Mouse (Mus musculus): Measurements from ENCODE around the gene 4931406C07Rik.
A peak's percentile ranks its signal among the peaks of the same experiment; 100 is the strongest.

Gene 4931406C07Rik

GRCm38 (mm10) chr9:15288402-15288801, 17.8 kb downstream of the 4931406C07Rik start:
- no peak for DNase-seq (ENCODE audit: low spot score in 2 of 2)

DNA sequence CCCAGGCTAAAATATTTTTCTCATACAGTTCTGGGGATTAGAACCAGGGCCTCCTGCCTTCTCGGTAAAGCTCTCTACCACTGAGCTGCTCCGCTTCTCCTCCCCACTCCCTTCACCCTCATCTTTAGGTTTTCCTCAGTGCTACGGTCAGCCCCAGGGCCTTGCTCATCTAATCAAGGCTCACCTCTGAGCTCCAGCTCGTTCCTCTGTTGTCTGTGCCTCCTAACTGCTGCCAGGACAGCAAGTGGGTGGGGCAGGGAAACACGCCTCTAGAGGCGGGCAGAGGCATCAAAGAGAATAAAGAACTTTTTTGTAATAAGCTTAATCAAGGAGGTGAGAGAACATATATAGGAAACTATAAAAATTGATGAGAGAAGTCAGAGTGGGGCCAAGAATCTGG, 18.4 kb downstream of the 4931406C07Rik start:
- no peak for DNase-seq (ENCODE audit: low spot score in 2 of 2)

DNA sequence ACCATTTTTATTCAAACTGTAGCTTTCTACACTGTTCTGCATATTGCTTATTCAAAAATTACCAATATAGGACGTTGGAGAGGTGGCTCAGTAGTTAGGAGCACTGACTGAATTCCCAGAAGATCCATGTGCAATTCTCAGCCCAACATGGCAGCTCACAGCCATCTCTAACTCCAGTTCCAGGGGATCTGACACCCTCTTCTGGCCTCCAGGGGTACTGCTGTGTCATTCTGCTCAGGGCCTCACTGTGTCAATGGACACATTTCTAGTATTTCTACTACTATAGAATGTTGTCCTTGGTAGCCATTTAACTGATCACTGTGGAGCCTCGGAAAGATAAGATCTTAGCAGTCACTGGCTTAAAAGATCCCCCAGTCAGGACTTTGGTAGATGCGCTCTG, 20.8 kb downstream of the 4931406C07Rik start:
- no peak for DNase-seq (ENCODE audit: low spot score in 2 of 2)

DNA sequence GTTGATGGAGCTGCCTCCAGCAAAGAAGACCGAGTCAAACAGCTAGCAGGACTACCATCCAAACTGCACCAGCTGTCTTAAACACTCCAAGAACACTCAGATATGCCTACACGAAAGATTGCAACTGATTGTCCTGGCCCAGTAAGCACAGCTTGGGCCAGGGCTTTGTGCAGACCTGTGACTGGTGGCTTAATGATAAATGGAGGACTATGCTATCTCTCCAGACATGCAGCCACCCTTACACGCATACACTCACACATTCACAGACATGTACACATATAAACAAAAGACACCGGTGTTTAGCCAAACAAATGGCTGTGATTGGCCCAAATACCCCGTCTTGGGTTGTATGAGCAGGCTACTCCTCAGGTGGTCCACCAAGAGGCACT, 25.8 kb downstream of the 4931406C07Rik start:
- no peak for DNase-seq (ENCODE audit: low spot score in 2 of 2)

- DNase-seq (ENCODE audit: low spot score in 2 of 2) = peak; percentile 95
Measured at GRCm38 (mm10) chr9:15279649-15280490, 26.4 kb downstream of the 4931406C07Rik start, which contains the start of gene Med17. Med17 (minus strand) TSS chr9:15279931.

DNA sequence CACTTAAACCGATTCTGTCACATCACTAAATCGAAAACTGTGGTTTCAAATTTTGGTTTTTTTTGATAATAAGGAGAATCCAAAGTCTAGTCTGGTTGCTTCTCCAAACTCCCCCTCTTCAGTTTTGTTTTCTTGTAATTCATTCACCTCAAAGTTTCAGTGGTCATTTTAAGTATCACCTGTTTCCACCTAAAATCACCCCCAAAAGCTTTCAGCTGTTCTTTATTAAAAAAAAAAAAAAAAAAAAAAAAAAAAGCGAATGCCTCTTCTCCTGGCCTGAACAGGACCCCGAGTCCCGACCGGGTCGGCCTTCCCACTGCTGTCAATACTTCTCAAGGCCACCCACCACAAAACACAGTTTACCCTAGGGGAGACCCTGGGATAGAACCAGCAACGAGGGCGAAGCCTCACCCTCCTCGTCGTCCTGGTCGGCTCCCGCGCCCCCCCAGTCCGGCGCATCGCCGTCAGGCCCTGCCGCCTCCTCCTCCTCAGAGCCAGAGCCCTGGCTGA, 27.1 kb downstream of the 4931406C07Rik start:
- no peak for DNase-seq (ENCODE audit: low spot score in 2 of 2)

- DNase-seq (ENCODE audit: low spot score in 2 of 2) = no peak
Measured at GRCm38 (mm10) chr9:15278343-15278742, 27.9 kb downstream of the 4931406C07Rik start.

- DNase-seq (ENCODE audit: low spot score in 2 of 2) = no peak
Measured at GRCm38 (mm10) chr9:15276855-15277254, 29.4 kb downstream of the 4931406C07Rik start.

- DNase-seq (ENCODE audit: low spot score in 2 of 2) = no peak
Measured at GRCm38 (mm10) chr9:15273981-15274380, 32.3 kb downstream of the 4931406C07Rik start.

- DNase-seq (ENCODE audit: low spot score in 2 of 2) = no peak
Measured at GRCm38 (mm10) chr9:15263487-15263886, 42.8 kb downstream of the 4931406C07Rik start.

GRCm38 (mm10) chr9:15261980-15262379, 44.3 kb downstream of the 4931406C07Rik start:
- no peak for DNase-seq (ENCODE audit: low spot score in 2 of 2)

DNA sequence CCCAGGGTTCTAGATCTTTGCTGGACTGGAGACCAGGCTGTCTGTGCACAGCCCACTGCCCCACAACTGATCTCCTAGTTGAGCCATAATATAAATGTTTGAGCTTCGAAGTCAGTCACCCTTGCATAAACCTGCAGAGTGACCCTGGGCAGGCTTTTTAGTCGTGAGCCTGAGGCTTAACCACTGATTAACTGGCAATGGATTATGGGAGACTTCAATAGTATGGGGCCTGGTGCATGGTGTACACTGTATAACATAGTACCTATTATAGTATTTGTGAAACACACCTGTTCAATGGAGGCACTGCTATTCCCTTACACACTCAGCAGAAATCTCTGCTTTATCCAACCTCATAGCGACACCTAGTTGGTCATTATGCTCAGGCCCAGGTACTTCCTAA, 50.0 kb downstream of the 4931406C07Rik start:
- no peak for DNase-seq (ENCODE audit: low spot score in 2 of 2)

DNA sequence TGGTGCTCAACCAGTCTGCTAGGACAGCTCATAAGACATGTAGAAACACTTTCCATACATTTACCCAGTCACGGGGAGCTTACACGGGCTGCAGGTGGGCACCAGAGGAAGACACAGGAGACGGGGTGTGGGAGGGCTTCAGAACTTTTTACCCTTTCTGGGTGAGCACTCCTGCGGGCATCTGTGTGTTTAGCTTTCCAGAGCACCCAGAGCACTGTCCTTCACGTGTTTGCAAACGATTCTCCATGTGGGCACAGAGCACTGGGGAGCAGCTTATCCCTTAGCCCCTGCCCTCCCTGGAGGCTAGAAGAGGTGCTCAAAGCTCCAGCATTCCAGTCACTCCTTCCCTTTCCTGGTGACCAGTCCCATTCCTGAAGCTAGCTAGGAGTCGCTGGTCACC, 51.7 kb downstream of the 4931406C07Rik start:
- DNase-seq (ENCODE audit: low spot score in 2 of 2) = no peak

DNA sequence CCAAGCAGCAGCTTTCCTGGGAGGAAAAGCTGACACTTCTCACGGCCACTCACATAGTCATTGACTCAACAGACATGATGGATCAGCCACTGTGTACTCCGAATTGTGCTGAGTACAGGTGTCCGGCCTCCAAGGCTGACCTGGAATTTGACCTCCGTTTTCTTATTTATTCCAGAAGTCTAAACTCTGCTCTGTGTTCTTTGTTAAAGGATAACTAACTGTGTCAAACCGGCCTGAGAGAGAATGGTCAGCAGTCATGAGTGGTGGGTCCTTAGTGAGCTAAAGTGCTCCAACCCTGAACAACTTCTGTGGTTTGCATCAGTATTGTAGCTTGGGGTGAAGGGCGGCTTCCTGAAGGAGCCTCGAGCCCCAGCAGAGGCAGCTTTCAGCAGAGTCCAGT, 54.1 kb downstream of the 4931406C07Rik start:
- DNase-seq (ENCODE audit: low spot score in 2 of 2) = no peak

- no peak for DNase-seq (ENCODE audit: low spot score in 2 of 2)
Measured at GRCm38 (mm10) chr9:15250376-15250775, 55.9 kb downstream of the 4931406C07Rik start.

DNA sequence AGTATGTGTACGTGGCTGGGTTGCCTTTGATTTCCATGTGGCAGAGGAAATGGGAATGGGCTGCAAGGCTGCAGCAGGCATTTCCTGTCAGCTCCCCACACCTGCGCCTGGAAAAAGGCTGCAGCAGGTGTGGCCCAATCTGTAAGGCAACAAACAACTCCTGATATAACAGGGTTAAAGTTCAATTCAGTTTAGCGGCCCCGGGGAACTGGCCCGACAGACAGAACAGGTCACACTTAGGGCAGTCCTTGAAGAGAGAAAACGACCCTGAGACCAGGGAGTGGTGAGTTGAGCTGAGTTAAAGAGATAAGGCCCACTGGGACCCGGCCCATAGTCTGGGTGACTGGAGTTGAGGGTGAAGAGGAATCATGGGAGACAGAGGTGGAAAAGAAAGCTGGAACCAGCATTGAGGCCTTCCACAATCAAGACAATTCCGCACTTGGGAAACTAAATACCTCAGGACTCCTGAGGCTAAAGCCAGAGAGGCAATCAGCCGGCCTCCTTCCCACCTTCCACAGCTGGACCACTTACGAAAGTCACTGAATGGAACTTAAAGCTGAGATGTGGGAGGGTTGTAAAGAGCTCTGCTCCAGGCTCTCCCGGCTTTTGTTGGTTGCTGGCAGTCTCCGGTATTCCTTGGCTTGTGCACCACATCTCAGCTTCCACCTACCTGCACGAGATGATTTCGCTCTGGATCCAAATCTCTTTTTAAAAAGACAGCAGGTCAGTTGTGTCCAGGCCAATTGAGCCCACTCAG, 60.8 kb downstream of the 4931406C07Rik start:
- DNase-seq (ENCODE audit: low spot score in 2 of 2) = no peak

DNA sequence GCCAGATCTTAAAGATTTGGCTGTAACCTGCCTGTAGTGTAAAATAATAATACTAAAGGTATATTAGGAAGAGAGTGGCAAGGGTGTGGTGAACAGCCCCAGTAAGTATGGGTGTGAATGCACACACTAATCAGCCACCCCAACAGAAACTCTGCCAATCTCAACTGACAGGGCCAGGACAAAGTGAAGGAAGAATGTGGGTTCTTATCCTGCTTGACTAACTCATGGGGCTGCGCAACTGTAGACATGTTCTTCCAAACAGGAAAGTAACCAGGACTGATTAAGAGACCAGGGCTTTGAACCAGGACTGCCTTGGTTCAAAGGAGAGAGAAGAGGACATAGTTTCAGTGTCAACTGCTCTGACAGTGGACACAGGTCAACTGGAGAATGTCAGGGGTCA, 64.1 kb downstream of the 4931406C07Rik start:
- DNase-seq (ENCODE audit: low spot score in 2 of 2) = no peak

DNA sequence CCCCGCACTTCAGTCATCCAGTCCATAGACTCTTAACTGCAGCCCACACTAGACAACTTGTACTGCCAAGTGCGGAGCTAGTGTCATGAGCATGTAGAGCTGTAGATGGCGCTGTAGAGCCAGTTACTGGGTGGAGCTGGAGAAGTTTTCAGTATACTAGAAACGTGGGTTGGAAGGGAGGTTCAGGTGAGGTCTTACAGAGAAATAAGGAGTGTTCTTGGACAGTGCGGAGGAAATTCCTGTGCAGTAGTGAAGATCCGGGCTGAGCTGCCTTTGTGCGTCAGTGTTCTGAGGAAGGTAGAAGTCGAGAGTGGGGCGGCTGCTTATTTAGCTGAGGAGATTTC, 64.7 kb downstream of the 4931406C07Rik start:
- peak; percentile 27 to 49 for DNase-seq (ENCODE audit: low spot score in 2 of 2)

GRCm38 (mm10) chr9:15240863-15241595, 65.2 kb downstream of the 4931406C07Rik start:
- DNase-seq (ENCODE audit: low spot score in 2 of 2) = no peak

GRCm38 (mm10) chr9:15240006-15240405, 66.2 kb downstream of the 4931406C07Rik start:
- no peak for DNase-seq (ENCODE audit: low spot score in 2 of 2)

DNA sequence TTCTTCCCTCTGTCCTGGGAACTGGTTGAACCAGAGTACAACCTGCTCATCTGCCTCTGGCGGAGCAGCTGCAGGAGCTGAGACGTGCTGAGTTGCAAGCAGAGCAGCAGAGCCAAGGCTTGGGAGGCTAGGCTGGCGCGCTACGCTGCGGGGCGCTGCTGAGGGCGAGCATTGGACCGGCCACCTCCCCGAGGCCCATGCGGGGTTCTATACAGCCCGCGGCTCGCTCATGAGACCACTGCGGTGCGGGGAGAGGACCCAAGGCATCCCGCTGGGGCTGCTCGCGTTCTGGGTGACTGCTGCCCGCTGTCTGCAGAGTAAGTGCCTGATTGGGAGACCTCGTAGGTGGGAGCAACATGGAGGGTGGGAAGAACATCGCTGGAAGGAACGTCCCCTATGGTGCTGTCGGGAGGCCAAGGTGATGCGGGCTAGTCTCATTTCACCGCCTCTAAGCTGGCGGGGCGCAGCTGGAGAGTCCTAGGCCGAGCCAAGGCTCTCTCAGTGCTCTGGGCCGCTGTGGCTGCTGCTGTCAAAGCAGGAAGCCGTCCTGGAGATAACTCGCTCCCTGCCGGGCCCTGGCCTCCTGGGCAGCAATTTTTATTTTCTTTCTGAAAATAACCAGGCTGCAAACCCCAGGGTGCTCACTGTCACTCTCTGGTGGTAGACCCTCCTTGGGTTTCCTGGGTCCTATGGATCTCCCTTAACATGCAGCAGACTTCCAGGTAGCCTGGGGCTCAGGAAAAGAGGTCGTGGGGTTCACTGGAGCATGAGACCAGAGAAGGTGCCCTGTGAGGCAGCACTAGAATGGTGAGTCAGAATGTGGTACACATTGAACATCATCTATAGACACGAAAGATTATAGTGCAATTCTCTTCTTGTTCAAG, 67.0 kb downstream of the 4931406C07Rik start, which contains the start of gene Vstm5:
TSS of gene Vstm5 (plus strand) at position 4 of the 884 bp plus-strand sequence.
- peak; percentile 20 to 44 for DNase-seq (ENCODE audit: low spot score in 2 of 2)

Data from right cerebral cortex, adult 2 months (tissue).